Mouse (Mus musculus) kidney, adult 2 months (tissue): Measurements from ENCODE around the gene Nucb2.

ENCODE experiments used
- CTCF ChIP-seq: fragments of 200-500 bp; conservative IDR thresholded peaks from 2 replicates; pipeline ENCODE4 v1.5.1; 2011; ENCODE audit warnings: low read depth, mild to moderate bottlenecking, control low read depth, low read length, moderate library complexity, mixed read lengths; ENCODE audit not compliant: insufficient read depth, insufficient read length
- POLR2A ChIP-seq: fragments of 200-500 bp; IDR thresholded peaks from one replicate; pipeline ENCODE4 v1.6.1; 2011; ENCODE audit warnings: low read depth, low read length, control low read depth

- no peak for TF ChIP-seq POLR2A
- TF ChIP-seq CTCF, result no peak
Observed at GRCm38 (mm10) chr7:116514546-116514945, 10.4 kb downstream of the Nucb2 start.
